12 mouse cellular contexts compared by ENCODE assay signal in the genomic region with DNA sequence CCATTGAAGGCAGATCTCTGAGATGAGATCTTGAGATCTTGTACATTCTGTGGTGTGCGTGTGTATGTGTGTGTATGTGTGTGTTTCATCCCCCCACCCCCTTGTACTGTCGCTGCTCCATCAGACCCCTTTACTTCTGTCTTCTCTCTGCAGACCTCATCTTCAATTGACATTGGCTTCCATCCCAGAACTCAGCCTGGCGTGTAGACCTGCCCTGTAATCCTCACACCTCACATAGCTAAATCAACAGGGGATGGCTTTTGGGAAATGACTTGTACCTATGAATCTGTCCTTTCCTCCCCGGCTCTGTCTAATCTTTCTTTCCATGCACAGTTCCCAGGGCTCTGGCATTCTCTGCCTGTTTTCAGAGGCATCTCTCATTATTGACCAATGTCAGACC.
"Had no signal": no experiment of that assay in that cellular context is flagged by ENCODE, and none has a peak within 500 bp of the region (broad histone marks: within the 10 kb centered on the region; RNA-seq: fewer than 3 reads in every experiment).

No protein-coding gene starts in this region.

- H3K4me1 ChIP-seq: intestine, embryonic 15.5 days had no signal

- H3K36me3 ChIP-seq: intestine, embryonic 15.5 days had no signal

- DNase-seq: kidney, adult 18-20 months; kidney, postnatal 10 days; lung, adult 2 months; lung, postnatal 36 days; right cerebral cortex, adult 18-20 months; right cerebral cortex, postnatal 25 days; thymus, postnatal 4 days had no signal

- H3K9ac ChIP-seq: intestine, embryonic 15.5 days had no signal

- H3K9me3 ChIP-seq: intestine, embryonic 15.5 days had no signal

- ATAC-seq: intestine, embryonic 15.5 days; lung, postnatal 0 days; midbrain, embryonic 16.5 days had no signal

- H3K4me3 ChIP-seq: intestine, embryonic 15.5 days; layer of hippocampus, adult 2 months had no signal

- H3K27ac ChIP-seq: intestine, embryonic 15.5 days; layer of hippocampus, adult 2 months; stomach, postnatal 0 days had no signal

- H3K4me2 ChIP-seq: intestine, embryonic 15.5 days had no signal

- H3K27me3 ChIP-seq: intestine, embryonic 15.5 days had no signal
